Mouse (Mus musculus) bone marrow macrophage, adult 2 months (primary cell): Measurements from ENCODE around the gene Ilf3.

Experiments used
- CTCF ChIP-seq: IDR thresholded peaks from 2 replicates; pipeline ENCODE4 v1.5.1; 2012; ENCODE audit warnings: low read depth, mild to moderate bottlenecking, low read length, moderate library complexity
- POLR2A ChIP-seq: IDR thresholded peaks from 2 replicates; pipeline ENCODE4 v1.6.1; 2012; ENCODE audit warnings: mild to moderate bottlenecking, low read depth, low read length, borderline replicate concordance

- TF ChIP-seq CTCF (no peak), POLR2A (no peak)
Observed at GRCm38 (mm10) chr9:21428178-21428577, 60.5 kb downstream of the Ilf3 start.
